Mouse (Mus musculus) myocyte (in vitro differentiated cells): ENCODE data around the gene Palmd. TPM values are rescaled to one million over a fixed set of nuclear protein-coding genes. Genes with fewer than 3 reads are reported as not detected.

Experiments used
- H3K27me3 ChIP-seq: one replicate; pipeline ENCODE4 v1.6.1; 2011; ENCODE audit not compliant: control insufficient read depth, insufficient read depth, insufficient read length
- H3K36me3 ChIP-seq: one replicate; pipeline ENCODE4 v1.6.1; 2011; ENCODE audit not compliant: control insufficient read depth, insufficient read depth
- H3K4me2 ChIP-seq: one replicate; pipeline ENCODE4 v1.6.1; 2011; ENCODE audit warnings: low read depth, control low read depth
- H3K4me3 ChIP-seq: one replicate; pipeline ENCODE4 v1.5.1; 2011; ENCODE audit warnings: mild to moderate bottlenecking, control low read depth, moderate library complexity
- H3K79me2 ChIP-seq: one replicate; pipeline ENCODE4 v1.6.1; 2011; ENCODE audit not compliant: control insufficient read depth, insufficient read depth
- H3ac ChIP-seq: one replicate; pipeline ENCODE4 v1.6.1; 2011; ENCODE audit not compliant: control insufficient read depth, insufficient read length
- CEBPB ChIP-seq: IDR thresholded peaks from 2 replicates; pipeline ENCODE4 v1.6.1; 2011; ENCODE audit warnings: mild to moderate bottlenecking, moderate library complexity; ENCODE audit not compliant: poor library complexity, insufficient read depth, severe bottlenecking
- E2F4 ChIP-seq: IDR thresholded peaks from one replicate; pipeline ENCODE4 v1.6.1; 2011; ENCODE audit warnings: mild to moderate bottlenecking, control low read depth, moderate library complexity; ENCODE audit not compliant: insufficient read depth
- MAX ChIP-seq: IDR thresholded peaks from one replicate; pipeline ENCODE4 v1.6.1; 2011; ENCODE audit warnings: low read depth, mild to moderate bottlenecking, control low read depth
- MYOD1 ChIP-seq, 3 experiments: IDR thresholded peaks; one replicate each; pipeline ENCODE4 v1.6.1; 2011; ENCODE audit warnings: control low read depth in 2 of 3, low read depth in 2 of 3, mild to moderate bottlenecking in 2 of 3, moderate library complexity in 1 of 3; ENCODE audit not compliant: insufficient read length in 2 of 3, control insufficient read depth in 1 of 3
- MYOG ChIP-seq, 3 experiments: IDR thresholded peaks; one replicate each; pipeline ENCODE4 v1.6.1; 2011; ENCODE audit warnings: control low read depth in 2 of 3, low read depth in 2 of 3, mild to moderate bottlenecking in 2 of 3; ENCODE audit not compliant: insufficient read length in 2 of 3, control insufficient read depth in 1 of 3, insufficient read depth in 1 of 3
- POLR2A ChIP-seq: IDR thresholded peaks from one replicate; pipeline ENCODE4 v1.6.1; 2011; ENCODE audit warnings: low read depth, mild to moderate bottlenecking, control low read depth, moderate library complexity; ENCODE audit not compliant: insufficient read length
- POLR2AphosphoS2 ChIP-seq: IDR thresholded peaks from one replicate; pipeline ENCODE4 v1.6.1; 2011; ENCODE audit warnings: low read depth, control low read depth; ENCODE audit not compliant: insufficient read length
- REST ChIP-seq: IDR thresholded peaks from one replicate; pipeline ENCODE4 v1.6.1; 2011; ENCODE audit warnings: mild to moderate bottlenecking, control low read depth, moderate library complexity; ENCODE audit not compliant: insufficient read depth, insufficient read length
- SRF ChIP-seq: IDR thresholded peaks from one replicate; pipeline ENCODE4 v1.6.1; 2011; ENCODE audit warnings: low read depth; ENCODE audit not compliant: control insufficient read depth, insufficient read length
- TCF12 ChIP-seq: IDR thresholded peaks from one replicate; pipeline ENCODE4 v1.6.1; 2011; ENCODE audit warnings: mild to moderate bottlenecking, control low read depth; ENCODE audit not compliant: poor library complexity, insufficient read depth, severe bottlenecking
- TCF3 ChIP-seq: IDR thresholded peaks from one replicate; pipeline ENCODE4 v1.6.1; 2011; ENCODE audit warnings: low read depth, control low read depth; ENCODE audit not compliant: insufficient read length
- USF1 ChIP-seq: IDR thresholded peaks from one replicate; pipeline ENCODE4 v1.6.1; 2011; ENCODE audit warnings: low read depth, mild to moderate bottlenecking, control low read depth, moderate library complexity
- polyA plus RNA-seq: library from polyadenylated mRNA; unstranded; fragments of >200 nt; fragmentation: generic; extraction: Trizol; gene quantifications from one replicate; pipeline ENCODE4 v1.2.1, GENCODE M21; 2012; ENCODE audit warnings: missing spikeins

Gene Palmd
- polyA plus RNA-seq, 1 experiment = 0.36 TPM

DNA sequence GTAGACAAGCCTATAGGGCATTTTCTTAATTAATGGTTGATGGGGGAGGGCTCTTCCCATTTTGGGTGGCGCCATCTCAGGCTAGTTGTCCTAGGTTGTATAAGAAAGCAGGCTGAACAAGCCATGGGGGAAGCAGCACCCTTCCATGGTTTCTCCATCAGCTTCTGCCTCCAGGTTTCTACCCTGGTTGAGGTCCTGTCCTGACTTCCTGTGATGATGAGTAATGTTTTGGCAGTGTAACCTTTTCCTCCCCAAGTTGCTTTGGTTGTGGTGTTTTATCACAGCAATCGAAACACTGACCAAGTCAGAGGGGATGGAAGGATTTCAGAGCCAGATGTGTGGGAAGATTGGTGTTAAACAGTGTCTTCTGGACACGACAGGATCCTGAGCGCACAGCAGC is 22.3 kb downstream of the Palmd start:
- no peak for TF ChIP-seq TCF3
- TF ChIP-seq POLR2A = no peak
- no peak for TF ChIP-seq TCF12
- no peak for TF ChIP-seq POLR2AphosphoS2
- no peaks in the 10 kb centered on the region for H3K36me3 ChIP-seq
- H3K4me3 ChIP-seq = no peak overlapping the region
- H3K79me2 ChIP-seq = no peaks in the 10 kb centered on the region
- H3K27me3 ChIP-seq = no peaks in the 10 kb centered on the region
- H3K4me2 ChIP-seq = no peak overlapping the region
- no peak overlapping the region for H3ac ChIP-seq

DNA sequence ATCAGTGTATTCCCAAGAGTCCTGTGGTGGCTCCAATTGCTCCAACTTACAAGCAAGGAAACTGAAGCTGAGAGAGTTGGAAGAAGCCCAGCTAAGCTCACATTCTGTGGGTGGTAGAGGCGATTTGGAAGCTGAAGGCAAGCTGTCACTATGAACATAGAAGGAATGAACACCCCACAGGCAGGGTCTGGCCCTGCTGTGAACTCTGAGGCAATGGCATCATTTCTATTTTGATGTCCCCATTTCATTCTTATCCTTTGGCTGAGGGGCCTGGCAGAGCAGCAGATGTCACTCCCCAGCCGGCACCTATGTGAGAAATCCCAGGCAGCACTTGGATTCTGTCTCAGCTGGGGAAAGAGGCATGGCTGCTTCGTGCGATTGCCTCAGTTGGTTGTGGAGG is 25.4 kb downstream of the Palmd start:
- no peak overlapping the region for H3K4me3 ChIP-seq
- no peaks in the 10 kb centered on the region for H3K27me3 ChIP-seq
- H3K4me2 ChIP-seq = no peak overlapping the region
- TF ChIP-seq POLR2A (no peak), CEBPB (no peak), MYOG (IDR thresholded peaks at IDR 0.05; ENCODE audit: control insufficient read depth in 1 of 3, insufficient read depth in 1 of 3, insufficient read length in 2 of 3, low read depth in 2 of 3) (no peak), MAX (no peak), TCF3 (no peak), TCF12 (no peak), MYOD1 (IDR thresholded peaks at IDR 0.05; ENCODE audit: control insufficient read depth in 1 of 3, insufficient read length in 2 of 3, low read depth in 2 of 3) (peak in 1 of 3 experiments; percentile 29), SRF (no peak)
- no peaks in the 10 kb centered on the region for H3K79me2 ChIP-seq
- H3K36me3 ChIP-seq = no peaks in the 10 kb centered on the region
- H3ac ChIP-seq = no peak overlapping the region

DNA sequence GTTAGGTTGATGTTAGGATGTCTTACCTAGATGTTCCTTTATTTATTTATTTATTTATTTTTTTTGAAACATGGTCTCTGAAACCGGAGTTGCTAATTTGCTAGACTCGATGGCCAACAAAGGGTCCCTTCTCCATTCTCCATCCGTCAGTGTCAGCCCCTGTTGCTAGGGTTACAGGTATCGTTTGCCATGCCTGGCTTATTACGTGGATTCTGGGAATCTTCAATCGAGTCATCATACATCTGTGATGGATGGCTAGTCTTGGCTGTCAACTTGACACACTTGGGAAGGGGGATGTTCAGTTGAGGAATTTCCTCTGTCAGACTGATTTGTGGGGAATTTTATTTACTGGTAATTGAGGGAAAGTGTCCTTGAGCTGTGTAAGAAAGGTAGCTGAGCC is 26.0 kb downstream of the Palmd start:
- Histone ChIP-seq H3K36me3 (no peaks in the 10 kb centered on the region), H3K4me3 (no peak overlapping the region), H3ac (no peak overlapping the region), H3K27me3 (no peaks in the 10 kb centered on the region), H3K79me2 (no peaks in the 10 kb centered on the region), H3K4me2 (no peak overlapping the region)
- TF ChIP-seq MAX (no peak), SRF (no peak), USF1 (no peak), TCF3 (no peak), TCF12 (no peak), REST (no peak), MYOG (IDR thresholded peaks at IDR 0.05; ENCODE audit: control insufficient read depth in 1 of 3, insufficient read depth in 1 of 3, insufficient read length in 2 of 3, low read depth in 2 of 3) (no peak), MYOD1 (IDR thresholded peaks at IDR 0.05; ENCODE audit: control insufficient read depth in 1 of 3, insufficient read length in 2 of 3, low read depth in 2 of 3) (no peak), E2F4 (no peak), CEBPB (no peak), POLR2AphosphoS2 (no peak), POLR2A (no peak)

DNA sequence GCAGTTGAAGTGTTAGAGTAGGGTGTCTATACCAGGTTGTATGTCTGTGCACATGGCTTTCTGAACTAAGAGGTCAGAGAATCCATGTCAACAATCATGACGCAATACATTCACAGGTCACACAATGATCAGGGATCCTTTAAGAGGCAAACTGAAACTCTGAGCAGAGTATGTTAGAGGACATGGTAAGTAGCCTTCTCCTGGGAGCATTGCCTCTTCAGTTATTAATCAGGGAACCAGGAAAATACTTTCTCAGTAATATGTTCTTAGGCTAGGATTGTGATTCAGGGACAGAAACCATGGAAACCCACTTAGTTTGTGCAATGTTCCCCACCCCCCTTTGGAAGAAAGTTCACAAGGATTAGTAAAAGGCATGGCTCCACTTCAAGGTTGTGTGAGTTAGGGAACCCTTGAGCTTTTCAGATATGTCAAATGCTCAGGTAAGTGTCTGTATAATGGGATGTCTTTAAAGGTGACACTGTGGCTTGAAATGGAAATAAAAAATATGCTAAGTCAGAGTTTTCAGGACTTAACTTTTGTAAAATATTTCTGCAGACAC is 27.1 kb downstream of the Palmd start:
- Histone ChIP-seq H3K4me2 (peak overlapping the region; percentile 14), H3K4me3 (no peak overlapping the region), H3K36me3 (no peaks in the 10 kb centered on the region), H3K79me2 (no peaks in the 10 kb centered on the region), H3K27me3 (no peaks in the 10 kb centered on the region), H3ac (no peak overlapping the region)
- TF ChIP-seq REST = no peak
- TF ChIP-seq CEBPB = 0 out of 2 replicates have a peak, but pooled peaks have one; percentile 9

DNA sequence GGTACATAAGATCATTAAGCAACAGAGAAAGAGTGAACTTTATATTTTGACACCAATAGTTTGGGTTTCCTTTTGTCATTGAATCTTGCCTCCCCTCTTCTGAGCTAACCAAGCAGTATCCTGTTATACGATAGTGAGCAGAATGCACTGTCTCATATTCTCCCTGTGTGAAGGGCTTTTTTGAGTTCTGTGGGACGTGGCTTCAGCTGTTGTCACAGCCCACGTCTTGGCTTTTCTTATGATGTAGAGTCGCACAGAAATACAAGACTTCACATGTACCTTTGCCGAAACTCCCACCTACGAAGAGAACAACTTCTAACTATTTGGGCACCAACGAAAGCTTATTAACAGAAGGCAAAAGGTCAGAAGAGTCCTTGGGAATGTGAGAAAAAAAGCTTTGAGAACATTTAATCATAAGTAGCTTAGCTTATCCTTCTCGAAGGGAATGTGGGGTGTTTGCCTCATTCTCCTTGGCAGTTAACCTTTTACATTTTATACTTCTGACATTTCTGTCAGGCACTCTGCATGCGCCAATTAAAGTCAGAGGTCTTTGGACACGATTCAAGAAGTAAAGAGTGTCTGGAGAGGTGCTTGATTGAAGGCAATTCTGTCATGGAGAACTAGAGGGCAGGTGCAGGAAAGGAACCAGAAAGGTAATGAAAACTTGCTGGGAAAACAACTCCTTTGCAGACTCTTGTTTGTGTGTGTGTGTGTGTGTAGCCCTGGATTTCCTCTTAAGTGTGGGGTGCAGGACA is 27.8 kb downstream of the Palmd start:
- TF ChIP-seq MYOD1 (IDR thresholded peaks at IDR 0.05; ENCODE audit: control insufficient read depth in 1 of 3, insufficient read length in 2 of 3, low read depth in 2 of 3) (peak in 2 of 3 experiments; percentile 40 to 42), REST (no peak)

More for the DNA sequence above, 27.8 kb downstream of the Palmd start:
- Histone ChIP-seq H3K27me3 (no peaks in the 10 kb centered on the region), H3K4me2 (peak overlapping the region; percentile 14), H3K36me3 (no peaks in the 10 kb centered on the region), H3ac (no peak overlapping the region), H3K79me2 (no peaks in the 10 kb centered on the region), H3K4me3 (no peak overlapping the region)
